Mouse (Mus musculus): ENCODE results near the gene Kcnh1.

The Kcnh1 gene

DNA sequence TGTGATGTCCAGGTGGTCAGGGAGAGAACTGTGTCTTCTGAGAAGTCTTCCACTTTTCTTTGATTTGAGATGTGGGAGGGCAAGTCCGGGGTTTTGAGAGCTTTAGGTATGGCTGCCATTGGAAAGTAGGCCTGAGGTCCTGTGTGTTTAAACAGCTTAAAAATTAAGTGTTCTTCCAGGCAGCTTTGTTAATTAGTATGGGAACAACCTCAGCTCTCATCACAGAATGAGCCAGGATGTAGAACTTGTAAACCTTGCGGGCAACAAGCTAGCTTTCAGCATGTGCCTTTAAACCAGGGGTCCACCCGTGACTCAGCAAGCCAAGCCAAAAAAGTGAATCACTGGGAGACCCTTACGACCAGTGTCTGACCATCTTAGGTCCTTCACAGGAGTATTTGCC is 214.6 kb downstream of the Kcnh1 start:
- DNase-seq (ENCODE audit: low spot score) = no peak

DNA sequence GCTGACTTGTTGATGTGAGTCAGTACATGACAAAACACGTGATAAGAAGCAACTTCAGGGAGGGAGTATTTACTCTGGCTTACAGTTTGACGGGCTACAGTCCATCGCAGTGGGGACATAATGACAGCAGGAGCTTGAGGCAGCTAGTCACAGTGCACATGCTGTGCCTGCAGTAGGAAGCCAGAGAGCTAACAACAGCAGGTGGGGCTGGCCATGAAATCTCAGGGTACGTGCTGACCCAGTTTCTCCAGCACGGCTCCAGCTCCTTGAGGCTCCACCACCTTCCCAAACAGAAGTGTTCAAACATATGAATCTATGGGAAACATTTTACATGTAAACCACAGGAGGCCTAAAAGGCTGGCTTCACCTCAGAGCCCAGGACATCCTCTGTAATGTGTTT is 216.0 kb downstream of the Kcnh1 start:
- no peak for DNase-seq (ENCODE audit: low spot score)

DNA sequence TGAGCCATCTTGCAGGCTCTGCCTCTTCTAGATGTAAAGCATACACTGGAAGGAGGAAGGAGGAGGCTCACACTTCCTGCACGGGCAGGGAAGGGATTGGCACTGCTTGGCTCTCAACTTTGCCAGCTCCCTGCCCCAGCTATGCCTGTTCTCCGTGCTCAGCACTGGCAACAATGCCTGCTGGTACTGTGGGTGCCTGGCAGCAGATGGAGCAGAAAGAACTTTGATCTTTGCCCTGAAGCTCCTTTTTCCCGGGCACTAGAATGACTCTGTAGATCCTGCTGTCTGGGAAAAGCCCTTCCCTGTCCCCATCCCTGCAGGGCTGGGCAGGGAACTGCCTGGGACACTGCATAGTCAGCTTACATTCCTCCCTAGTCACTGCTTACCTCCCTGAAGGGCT is 225.2 kb downstream of the Kcnh1 start:
- no peak for DNase-seq (ENCODE audit: low spot score)

DNA sequence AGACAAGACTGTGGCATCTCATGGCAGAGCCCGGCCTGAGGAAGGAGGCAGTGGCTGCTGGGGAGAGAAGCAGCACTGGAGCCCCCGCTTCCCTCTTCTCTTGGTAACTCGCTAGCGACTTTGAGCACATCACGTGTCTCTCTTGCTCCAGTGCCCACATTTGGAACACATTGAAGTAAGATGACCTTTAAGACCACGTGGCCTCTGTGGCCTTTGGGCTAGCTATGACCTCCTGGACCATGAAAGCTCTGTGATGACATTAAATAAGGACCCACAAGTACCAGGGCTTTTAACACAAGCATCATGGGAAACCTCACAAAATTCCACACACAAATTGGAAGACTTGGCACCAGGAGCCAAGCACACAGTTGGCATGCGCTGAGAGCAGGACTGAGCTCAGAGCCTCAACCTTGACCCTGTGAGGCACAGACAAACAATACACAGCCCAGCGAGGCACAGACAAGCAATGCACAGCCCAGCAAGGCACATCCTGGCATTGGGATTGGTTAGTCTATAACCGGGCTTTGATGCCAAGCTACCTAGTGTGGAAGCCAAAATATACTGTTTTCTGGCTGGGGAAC is 225.8 kb downstream of the Kcnh1 start:
- no peak for DNase-seq (ENCODE audit: low spot score)

DNA sequence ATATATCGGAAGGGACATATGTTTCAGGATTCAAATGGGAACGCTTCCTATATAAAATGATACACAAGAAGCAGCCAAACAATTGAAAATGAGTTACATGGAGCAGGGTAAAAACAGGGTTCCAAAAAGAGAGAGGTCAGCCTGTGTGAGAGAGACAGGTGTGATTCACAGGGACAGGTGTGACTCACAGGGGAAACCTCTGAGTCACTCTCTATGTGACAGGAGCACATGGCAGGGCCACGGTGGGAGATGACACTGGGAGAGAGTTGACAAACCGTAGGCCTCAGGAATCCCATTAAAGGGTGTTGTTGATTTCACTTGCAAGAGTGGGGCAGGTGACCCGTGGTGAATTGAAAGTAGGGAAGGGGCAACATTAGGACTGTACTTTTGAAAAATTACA is 228.6 kb downstream of the Kcnh1 start:
- no peak for DNase-seq (ENCODE audit: low spot score)

DNA sequence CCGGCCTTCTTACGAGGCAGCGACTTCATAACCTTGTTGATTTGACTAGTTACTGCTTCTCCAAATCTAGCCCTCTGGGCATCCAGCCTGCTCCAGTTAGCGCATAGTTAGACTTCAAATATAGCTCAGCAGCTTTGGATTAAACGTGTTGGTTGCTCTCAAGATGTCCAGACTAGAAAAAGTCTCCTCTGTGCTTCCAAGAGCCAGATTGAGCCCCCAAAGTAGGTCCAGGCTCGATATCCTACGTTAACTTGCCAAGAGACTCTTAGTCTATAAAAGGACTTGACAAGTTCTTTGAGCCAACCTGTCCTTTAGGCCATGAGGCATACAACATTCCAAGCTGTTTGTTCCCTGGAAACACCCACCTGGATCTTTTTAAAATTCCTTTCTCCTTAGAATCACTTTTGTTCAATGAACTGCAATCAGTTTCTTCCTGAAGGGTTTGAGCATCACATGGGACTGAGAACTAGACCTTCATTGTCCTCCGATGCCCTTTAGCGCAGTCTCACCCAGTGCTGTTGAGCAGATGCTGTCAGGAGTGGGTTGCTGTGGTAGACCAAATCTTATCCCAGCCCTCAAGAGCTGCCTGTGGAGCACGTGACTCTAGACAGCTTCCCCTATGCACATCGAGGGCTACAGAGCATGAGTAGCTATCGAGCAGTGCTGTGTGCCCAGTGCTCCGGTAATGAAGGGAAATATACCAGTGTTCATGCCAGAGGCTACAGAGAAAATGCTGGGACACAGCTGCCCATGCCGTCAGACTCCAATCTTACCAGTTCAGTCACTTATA is 231.0 kb downstream of the Kcnh1 start:
- DNase-seq (ENCODE audit: low spot score) = no peak

DNA sequence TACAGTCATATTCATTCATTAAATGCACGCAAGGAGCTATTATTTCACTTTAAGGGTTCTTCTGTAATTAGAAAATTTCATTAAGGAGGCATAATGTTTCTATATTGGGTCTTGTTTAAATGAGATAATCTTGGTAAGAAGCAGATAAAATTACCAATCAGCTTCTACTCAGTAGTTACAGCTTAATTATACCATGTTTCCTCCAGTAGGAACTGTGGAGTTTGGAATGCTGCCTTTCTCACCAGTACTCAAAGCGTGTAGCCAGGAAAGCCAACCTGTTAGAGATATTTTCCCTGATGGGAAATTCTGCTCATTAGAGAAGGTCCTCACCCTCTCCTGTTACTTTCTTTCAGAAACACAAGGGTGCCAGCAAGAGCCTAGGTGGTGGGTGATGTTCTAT is 240.8 kb downstream of the Kcnh1 start:
- DNase-seq (ENCODE audit: low spot score) = no peak

DNA sequence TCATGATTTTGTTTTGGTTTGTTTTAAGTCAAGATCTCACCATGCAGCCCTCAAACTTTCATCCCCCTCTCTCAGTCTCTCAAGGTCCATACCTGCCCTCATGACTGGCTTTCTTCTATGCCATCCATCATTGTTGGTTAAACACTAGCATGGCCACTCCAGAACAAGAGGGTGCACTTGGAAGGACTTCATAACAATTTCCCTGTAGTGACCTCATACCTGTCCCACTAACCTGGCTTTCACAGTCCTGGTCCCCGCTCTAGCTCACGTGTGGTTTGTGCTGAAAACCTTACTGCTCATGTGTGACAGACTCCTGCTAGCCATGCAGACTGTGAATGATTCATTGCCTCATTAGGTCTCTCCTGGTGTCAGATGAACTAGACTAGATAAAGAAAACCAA is 244.9 kb downstream of the Kcnh1 start:
- no peak for DNase-seq (ENCODE audit: low spot score)

DNA sequence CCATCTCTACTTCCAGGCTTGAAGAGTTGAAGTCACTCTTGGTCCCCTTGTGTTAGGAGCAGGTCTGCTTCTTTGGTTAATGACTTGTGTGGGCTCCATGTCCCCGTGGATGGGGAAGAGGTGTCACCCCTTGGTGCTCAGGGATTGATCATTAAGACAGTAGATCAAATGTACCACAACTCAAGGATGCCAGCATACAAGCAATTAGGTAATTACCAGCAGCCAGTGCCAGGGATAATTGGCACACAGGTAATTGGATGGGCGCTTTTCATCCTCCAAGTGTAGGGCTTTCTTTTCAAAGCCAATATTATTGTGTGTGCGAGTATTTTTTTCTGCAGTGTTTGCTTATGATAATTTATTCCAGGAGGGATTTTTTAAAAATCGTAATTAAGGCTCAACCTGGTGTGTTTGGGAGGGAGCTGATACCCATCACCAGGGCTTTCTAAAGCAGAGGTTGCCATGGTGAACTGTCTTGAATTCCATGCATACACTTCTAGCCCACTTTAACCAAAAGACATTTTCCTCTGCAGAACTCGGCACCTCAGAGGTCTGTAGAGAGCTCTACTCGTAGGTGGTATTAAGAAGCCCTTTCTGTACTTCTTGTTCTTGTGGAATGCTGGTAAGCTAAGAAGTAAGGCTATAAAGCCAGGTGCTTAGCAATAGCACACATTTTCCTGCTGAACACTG is 248.7 kb downstream of the Kcnh1 start:
- DNase-seq (ENCODE audit: low spot score) = no peak

DNA sequence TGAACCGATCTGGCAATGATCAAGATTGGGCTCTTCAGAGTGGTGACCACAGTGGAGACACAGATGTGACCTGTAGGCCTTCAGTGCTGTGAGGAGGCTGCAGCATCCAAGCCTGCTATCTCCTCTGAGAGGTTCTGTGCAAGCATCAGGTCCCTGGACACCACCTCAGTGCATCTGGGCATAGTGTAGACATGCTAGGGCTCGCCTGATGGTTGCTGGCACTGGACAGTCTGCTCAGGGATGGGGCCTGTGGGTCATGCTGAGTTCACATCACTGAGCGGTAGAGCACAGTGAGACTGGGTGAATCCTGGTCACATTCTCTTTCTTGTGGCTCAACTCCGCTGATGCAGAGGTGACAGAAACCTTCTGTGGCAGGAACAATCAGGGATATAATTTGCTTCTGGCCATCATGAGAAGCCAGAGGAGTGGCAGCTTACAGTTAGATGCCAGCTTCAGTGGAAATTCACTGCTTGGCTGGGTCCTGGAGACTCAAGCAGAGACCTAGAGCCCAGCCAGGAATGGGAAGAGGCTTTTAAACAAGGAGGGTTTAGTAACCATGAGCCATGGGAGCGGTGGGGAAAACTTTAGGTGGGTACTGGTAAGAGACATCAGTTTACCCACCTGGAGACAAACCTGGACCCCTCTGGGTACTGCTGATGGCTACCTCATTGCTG is 252.3 kb downstream of the Kcnh1 start:
- DNase-seq (ENCODE audit: low spot score) = no peak

DNA sequence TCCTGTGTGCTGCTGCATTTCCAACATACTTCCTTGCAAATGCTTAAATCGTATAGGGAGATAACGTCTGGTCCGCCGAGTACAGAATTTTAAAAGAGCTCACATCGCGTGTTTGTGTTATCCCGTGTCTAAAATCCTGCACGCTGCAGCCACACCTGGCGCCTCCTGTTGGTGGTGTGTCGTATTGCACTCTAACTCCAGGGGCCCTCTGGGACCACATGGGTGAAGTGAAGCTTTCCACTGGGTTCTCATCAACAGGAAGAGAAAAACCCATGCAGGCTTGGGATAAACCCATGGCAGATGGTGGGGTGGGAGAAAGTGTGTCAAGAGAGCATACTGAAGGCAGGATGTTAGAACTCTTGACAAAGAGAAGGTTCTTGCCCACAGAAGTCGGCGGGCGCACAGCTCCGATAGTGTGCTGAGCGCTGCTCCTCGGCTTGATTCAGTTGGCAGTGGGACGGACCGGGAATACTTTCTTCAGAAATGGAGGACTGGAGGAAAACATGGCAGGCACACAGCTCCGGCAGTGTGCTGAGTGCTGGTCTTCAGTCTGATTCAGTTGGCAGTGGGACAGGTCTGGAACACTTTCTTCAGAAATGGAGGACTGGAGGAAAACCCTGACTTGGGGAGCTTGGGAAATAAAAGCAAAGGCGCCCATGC is 253.6 kb downstream of the Kcnh1 start:
- DNase-seq (ENCODE audit: low spot score) = peak; percentile 19

DNA sequence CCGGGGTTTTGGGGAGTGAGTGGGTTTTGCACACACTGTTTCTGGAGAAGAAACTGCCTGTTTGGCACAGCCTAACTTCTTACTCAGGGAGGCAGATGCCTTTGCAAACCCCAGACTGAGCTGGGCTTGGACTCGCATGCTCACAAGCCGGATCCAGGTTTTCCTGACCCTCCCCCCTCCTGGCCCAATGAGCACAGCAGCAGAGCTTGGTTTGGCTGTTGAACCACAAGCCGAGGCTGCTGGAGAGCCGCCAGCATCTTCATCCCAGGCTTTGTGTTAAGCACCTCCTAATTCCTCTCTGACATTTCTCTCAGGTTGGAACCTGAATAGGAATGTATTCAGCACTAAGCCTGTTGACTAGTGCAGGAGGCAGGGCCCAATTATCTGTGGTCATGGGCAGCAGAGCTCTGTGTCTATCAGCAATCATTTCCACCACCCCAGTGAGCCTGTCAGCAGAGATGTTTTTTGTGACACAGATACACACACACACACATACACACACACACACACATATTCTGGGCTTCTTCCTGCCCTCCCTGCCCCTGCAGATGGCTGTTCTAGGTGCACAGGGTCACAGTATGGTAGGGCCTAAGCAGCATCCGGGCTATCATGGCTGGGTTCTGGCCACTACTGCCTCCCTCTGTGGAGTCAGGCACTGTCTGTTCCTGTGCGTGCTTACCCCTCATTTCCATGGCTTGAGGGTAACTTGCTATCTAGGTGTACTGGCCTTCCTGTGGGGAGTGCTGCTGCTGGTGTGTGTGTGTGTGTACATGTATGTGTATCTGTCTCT is 254.3 kb downstream of the Kcnh1 start:
- peak; percentile 27 for DNase-seq (ENCODE audit: low spot score)

DNA sequence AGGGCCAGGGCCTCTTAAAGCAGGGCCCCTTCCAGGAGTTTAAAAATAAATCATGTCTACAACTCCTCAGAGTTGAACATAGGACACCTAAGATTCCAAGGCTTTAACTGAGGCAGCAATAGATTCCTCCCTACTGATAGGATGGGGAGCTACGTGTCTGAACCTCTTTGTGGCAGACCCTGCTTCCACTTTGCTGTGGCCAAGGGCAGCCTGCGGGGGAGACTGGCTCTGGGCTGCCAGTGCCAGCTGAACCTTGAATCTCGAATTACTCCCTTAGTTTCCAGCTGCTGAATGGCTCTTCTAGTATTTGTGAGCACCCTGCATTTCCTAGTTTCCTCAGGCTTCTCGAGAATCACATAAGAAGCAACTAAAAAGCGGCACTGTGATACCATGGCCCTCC is 255.6 kb downstream of the Kcnh1 start:
- DNase-seq (ENCODE audit: low spot score) = no peak

DNA sequence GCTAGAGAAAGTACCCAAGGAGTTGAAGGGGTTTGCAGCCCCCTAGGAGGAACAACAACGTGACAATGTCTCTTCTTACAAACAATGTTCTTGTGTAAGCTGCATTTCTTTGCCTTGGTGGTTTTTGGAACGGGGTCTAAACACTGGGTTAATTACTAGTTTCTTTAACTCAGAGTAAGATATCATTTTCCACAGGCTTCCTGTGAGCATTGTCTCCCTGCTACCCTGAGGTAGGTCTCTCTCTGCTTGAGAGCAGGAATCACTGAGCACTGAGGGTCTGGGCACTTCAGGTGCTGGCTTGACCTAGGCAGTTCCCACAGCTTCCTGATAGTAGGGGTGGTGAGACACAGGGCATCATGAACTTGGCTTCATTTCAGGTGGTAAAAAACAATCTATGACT is 257.1 kb downstream of the Kcnh1 start:
- DNase-seq (ENCODE audit: low spot score) = no peak

DNA sequence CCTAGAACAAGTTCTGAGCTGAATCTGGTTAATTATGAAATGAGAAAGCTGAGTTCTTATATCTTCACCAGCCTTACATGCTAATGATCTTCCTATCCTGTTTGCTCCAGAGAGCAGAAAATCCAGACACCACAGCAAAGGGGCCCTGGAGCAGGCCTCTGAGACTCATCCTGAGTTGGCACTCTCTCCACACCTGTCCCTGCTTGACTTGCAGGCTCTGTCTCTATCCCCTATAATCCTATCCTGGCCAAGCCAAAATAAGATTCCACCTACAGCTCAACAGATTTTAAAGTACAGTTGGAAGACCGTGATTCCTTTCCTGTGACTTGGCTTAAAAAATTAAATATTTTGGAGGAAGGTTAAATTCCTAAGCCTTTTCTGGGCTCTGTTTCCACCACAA is 257.9 kb downstream of the Kcnh1 start:
- DNase-seq (ENCODE audit: low spot score) = no peak

DNA sequence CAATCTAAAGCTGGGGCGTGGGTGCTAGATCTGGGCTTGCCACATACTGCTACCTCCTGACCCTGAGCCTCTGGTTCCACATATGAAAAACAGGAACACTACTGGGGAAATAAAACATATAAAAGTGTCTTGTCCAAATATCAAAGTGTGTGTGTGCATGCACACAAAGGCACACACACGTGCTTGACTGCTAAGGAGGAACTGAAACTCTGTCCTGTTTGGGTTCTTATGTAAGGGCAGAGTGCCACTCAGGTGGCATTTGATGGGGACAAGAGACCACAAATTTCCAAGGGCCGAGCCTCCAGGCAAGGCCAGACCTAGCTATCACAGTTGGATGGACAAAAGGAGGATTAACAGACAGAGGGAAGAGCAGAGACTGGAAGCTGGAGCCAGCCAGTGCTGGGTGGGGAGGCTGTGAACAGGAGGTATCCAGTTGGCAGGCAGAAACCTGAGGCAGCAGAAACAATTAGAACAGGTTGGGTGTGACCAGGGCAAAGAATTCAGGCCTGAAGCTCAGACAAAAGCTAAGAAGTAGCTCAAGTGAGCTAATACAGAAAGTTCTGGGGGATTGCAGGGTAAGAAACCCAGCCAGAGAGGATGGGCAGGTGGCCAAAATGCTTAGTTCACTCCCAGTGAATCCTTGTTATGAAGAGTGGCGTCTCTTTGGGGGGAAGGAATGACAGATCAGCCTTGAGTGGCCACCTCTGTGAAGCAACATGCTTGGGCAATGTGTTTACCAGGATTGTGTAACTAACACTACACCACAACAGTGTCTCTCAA is 259.2 kb downstream of the Kcnh1 start:
- no peak for DNase-seq (ENCODE audit: low spot score)

DNA sequence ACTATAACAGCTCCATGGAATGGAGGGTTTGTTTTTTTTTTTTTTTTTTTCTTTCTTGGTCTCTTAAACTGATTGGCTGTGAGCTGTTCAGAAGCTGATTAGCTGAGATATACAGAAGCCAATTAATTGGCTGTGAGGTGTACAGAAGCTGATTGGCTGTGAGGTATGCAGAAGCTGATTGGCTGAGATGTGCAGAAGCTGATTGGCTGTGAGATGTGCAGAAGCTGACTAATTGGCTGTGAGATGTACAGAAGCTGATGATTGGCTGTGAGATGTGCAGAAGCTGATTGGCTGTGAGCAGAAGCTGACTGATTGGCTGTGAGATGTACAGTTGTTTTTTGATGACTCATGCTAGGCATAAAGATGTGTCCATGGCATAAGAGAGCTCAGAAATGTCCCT is 259.9 kb downstream of the Kcnh1 start:
- no peak for DNase-seq (ENCODE audit: low spot score)

DNA sequence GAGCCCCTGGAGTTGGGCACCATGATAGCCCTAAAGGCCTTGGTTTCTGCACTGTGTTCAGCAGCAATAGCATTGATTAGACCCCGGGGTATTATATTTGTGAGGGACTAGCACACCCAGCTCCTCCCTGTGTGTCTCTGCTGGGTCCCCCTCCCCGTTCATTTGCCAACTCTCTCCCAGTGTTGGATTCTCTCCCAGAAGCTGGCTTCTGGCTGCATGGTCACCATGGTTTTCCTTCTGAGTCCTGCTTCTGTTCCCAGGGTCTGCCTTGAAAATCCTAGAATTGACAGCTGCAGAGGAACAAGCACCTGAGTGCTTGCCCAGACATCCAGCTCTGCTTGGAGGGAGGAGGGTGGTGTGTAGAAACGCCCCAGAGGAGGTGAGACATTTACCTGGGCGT is 261.1 kb downstream of the Kcnh1 start:
- DNase-seq (ENCODE audit: low spot score) = no peak

DNA sequence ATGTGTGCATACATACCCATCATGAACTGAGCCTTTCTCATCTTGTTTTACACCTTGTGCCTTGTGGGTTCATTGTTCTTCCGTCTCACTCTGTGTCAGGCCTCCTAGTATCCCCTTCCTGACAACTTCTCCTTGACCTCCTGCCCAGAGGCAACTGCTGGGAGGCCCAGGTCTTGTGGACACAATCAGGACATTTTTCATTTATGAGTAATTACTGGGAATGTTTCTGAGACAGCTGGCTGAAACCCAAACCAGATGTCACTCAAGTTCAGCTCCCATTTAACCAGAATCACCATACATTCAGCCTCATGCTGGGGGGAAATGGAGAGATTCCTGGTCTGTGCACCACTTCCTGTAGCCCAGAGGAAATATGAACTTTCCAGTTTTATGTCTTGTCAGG is 263.9 kb downstream of the Kcnh1 start:
- no peak for DNase-seq (ENCODE audit: low spot score)

DNA sequence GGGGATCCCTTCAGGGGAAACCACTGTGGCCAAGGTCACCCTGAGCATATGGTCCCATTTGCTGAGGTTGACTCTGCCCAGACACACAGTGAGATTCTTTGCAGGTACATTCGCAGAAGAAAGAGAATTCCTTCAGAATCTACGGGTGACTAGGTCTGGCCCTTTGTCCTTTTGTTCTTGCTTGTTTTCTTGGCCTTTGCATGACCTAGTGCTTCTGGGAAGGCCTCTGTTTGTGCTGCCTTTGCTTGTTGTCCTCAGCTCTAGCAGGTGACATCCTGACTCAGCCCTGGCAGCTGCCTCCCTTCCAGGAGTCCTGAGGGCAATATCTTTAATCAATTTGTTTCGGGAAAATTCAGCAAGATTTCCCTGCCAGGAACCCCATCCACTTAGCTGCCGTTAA is 264.4 kb downstream of the Kcnh1 start:
- no peak for DNase-seq (ENCODE audit: low spot score)

DNA sequence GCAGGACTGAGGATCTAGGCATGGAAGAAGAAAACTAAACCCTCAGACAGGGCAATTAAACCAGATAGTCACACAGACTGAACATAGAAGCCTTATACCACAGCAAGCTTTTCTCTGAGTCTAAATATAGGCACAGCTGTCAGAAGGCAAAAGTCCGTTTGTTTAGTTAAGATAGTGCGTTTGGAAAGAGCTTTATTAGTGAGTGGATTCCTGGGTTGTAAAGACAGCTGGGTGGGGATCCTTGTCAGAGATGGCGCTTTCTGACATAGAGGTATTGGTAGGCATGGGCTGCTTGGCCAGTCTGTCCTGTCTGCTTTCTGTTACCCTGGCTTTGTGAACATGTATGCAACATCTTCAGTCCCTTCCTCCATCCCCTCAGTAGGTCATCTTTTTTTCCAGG is 266.5 kb downstream of the Kcnh1 start:
- no peak for DNase-seq (ENCODE audit: low spot score)
